Mouse (Mus musculus) thymus, postnatal 0 days (tissue): ENCODE measurements around the gene Gltpd2. TPM values are rescaled to one million over a fixed set of nuclear protein-coding genes. Genes with fewer than 3 reads are reported as not detected.
A peak's percentile ranks its signal among the peaks of the same experiment; 100 is the strongest.

ENCODE experiments used
- DNase-seq: peaks from one replicate; pipeline ENCODE4 v3.0.0-alpha.2; 2015; ENCODE audit warnings: low spot score
- polyA plus RNA-seq: library from polyadenylated mRNA; unstranded; fragments of >200 nt; fragmentation: Nextera tagmentation; extraction: Ambion mirVana; gene quantifications from 2 replicates; pipeline ENCODE4 v1.2.1, GENCODE M21; 2015

Gltpd2 gene
- polyA plus RNA-seq, 1 experiment from 2014 or later: not detected

GRCm38 (mm10) chr11:70562995-70563469 lies 44.0 kb downstream of the Gltpd2 start:
- DNase-seq: no peak

GRCm38 (mm10) chr11:70563470-70564275 lies 44.7 kb downstream of the Gltpd2 start:
- peak; percentile 52 for DNase-seq

- DNase-seq: no peak
Observed at GRCm38 (mm10) chr11:70564276-70564873, 45.4 kb downstream of the Gltpd2 start.

GRCm38 (mm10) chr11:70566586-70566985 lies 47.6 kb downstream of the Gltpd2 start:
- no peak for DNase-seq

Other genes starting within 250 kb of the Gltpd2 start
- gene Alox12e, start 196.6 kb upstream of the Gltpd2 start, polyA plus RNA-seq: 30.8 and 37.8 TPM in 2 replicates
- 5.2 and 5.9 TPM in 2 replicates for gene Alox15, start 167.2 kb upstream of the Gltpd2 start, polyA plus RNA-seq
- 17.0 and 18.4 TPM in 2 replicates for gene Pelp1, start 109.2 kb upstream of the Gltpd2 start, polyA plus RNA-seq
- gene Arrb2, start 86.6 kb upstream of the Gltpd2 start, polyA plus RNA-seq: 38.8 and 38.9 TPM in 2 replicates
- 47.5 and 47.6 TPM in 2 replicates for gene Med11, start 67.3 kb upstream of the Gltpd2 start, polyA plus RNA-seq
- gene Zmynd15, start 59.8 kb upstream of the Gltpd2 start, polyA plus RNA-seq: 4.8 and 5.1 TPM in 2 replicates
- 34.2 and 35.1 TPM in 2 replicates for gene Cxcl16, start 59.2 kb upstream of the Gltpd2 start, polyA plus RNA-seq
- gene Tm4sf5, start 14.0 kb upstream of the Gltpd2 start, polyA plus RNA-seq: 8.9 and 9.3 TPM in 2 replicates
- 11.6 and 13.7 TPM in 2 replicates for gene Vmo1, start 4.6 kb upstream of the Gltpd2 start, polyA plus RNA-seq
- 741 and 749 TPM in 2 replicates for gene Psmb6, start 6.2 kb downstream of the Gltpd2 start, polyA plus RNA-seq
- gene Gm40193, start 13.7 kb downstream of the Gltpd2 start, polyA plus RNA-seq: not detected in 2 replicates
- gene Pld2, start 20.9 kb downstream of the Gltpd2 start, polyA plus RNA-seq: 2.0 and 2.7 TPM in 2 replicates
- gene Mink1, start 43.7 kb downstream of the Gltpd2 start, polyA plus RNA-seq: 6.3 and 6.6 TPM in 2 replicates
- gene 4930544D05Rik, start 96.7 kb downstream of the Gltpd2 start, polyA plus RNA-seq: not detected in 2 replicates
- gene Chrne, start 100.0 kb downstream of the Gltpd2 start, polyA plus RNA-seq: 0.39 and 1.1 TPM in 2 replicates
- 0.06 and 0.13 TPM in 2 replicates for gene Gp1ba, start 119.9 kb downstream of the Gltpd2 start, polyA plus RNA-seq
- 214 and 226 TPM in 2 replicates for gene Rnf167, start 128.0 kb downstream of the Gltpd2 start, polyA plus RNA-seq
- gene Slc25a11, start 128.3 kb downstream of the Gltpd2 start, polyA plus RNA-seq: 137 and 139 TPM in 2 replicates
- 2,783 and 3,382 TPM in 2 replicates for gene Pfn1, start 135.4 kb downstream of the Gltpd2 start, polyA plus RNA-seq
- 13.1 and 14.7 TPM in 2 replicates for gene Eno3, start 138.0 kb downstream of the Gltpd2 start, polyA plus RNA-seq
- 63.7 and 85.0 TPM in 2 replicates for gene Spag7, start 150.2 kb downstream of the Gltpd2 start, polyA plus RNA-seq
- gene Camta2, start 168.9 kb downstream of the Gltpd2 start, polyA plus RNA-seq: 6.2 and 6.9 TPM in 2 replicates
- 0.75 and 0.94 TPM in 2 replicates for gene Inca1, start 181.0 kb downstream of the Gltpd2 start, polyA plus RNA-seq
- gene Kif1c, start 181.4 kb downstream of the Gltpd2 start, polyA plus RNA-seq: 1.2 and 1.4 TPM in 2 replicates
- 7.2 and 7.6 TPM in 2 replicates for gene Zfp3, start 245.0 kb downstream of the Gltpd2 start, polyA plus RNA-seq